Mouse (Mus musculus) spleen, postnatal 14 days (tissue): Measurements from ENCODE around the gene Fxyd7.

Source experiments
- DNase-seq, 2 experiments: peaks; one replicate each; pipeline ENCODE4 v3.0.0; 2021 to 2022; ENCODE audit warnings: low spot score in 2 of 2

Gene Fxyd7

GRCm38 (mm10) chr7:31008175-31008574 is 43.1 kb downstream of the Fxyd7 start:
- DNase-seq, result no peak

GRCm38 (mm10) chr7:31007775-31008174 is 43.5 kb downstream of the Fxyd7 start:
- DNase-seq, result no peak

- peak; percentile 11 to 16 for DNase-seq
These were observed 48.6 kb downstream of the Fxyd7 start for GRCm38 (mm10) chr7:31002650-31003049.

- DNase-seq, result peak; percentile 17 to 37
These were observed 50.7 kb downstream of the Fxyd7 start for GRCm38 (mm10) chr7:31000505-31001020.

- DNase-seq, result no peak
These were observed 54.8 kb downstream of the Fxyd7 start for GRCm38 (mm10) chr7:30996491-30996890.

GRCm38 (mm10) chr7:30993986-30994385 is 57.3 kb downstream of the Fxyd7 start:
- DNase-seq, result no peak
